Mouse (Mus musculus) intestine, postnatal 0 days (tissue): Measurements from ENCODE around the gene Zfp428. TPM values are rescaled to one million over a fixed set of nuclear protein-coding genes. Genes with fewer than 3 reads are reported as not detected.
A peak's percentile ranks its signal among the peaks of the same experiment; 100 is the strongest.

Source experiments
- ATAC-seq: fragments of 200-750 bp; cut with Nextera tagmentation; 2 replicates; pipeline ENCODE4 v1.8.0; 2017; ENCODE audit warnings: mild to moderate bottlenecking, moderate TSS enrichment, moderate library complexity
- H3K27ac ChIP-seq: fragments of 300-500 bp; sonication (generic); 2 replicates; pipeline ENCODE4 v1.5.1; 2014; ENCODE audit warnings: mild to moderate bottlenecking, low read depth, low read length, moderate library complexity
- H3K27me3 ChIP-seq: fragments of 300-500 bp; sonication (generic); replicated peaks from 2 replicates; pipeline ENCODE4 v1.6.1; 2014; ENCODE audit warnings: low read length, mixed read lengths; ENCODE audit not compliant: control insufficient read depth, insufficient read depth
- H3K36me3 ChIP-seq: fragments of 300-500 bp; sonication (generic); 2 replicates; pipeline ENCODE4 v1.6.1; 2014; ENCODE audit warnings: mild to moderate bottlenecking, moderate library complexity; ENCODE audit not compliant: control insufficient read depth, insufficient read depth
- H3K4me1 ChIP-seq: fragments of 300-500 bp; sonication (generic); replicated peaks from 2 replicates; pipeline ENCODE4 v1.6.1; 2014; ENCODE audit warnings: antibody characterized with exemption, low read length, mixed read lengths; ENCODE audit not compliant: control insufficient read depth, insufficient read depth
- H3K4me2 ChIP-seq: fragments of 300-500 bp; sonication (generic); replicated peaks from 2 replicates; pipeline ENCODE4 v1.6.1; 2014; ENCODE audit warnings: low read depth, mild to moderate bottlenecking, moderate library complexity
- H3K4me3 ChIP-seq: fragments of 300-500 bp; sonication (generic); 2 replicates; pipeline ENCODE4 v1.5.1; 2014; ENCODE audit warnings: low read depth, low read length
- H3K9ac ChIP-seq: fragments of 300-500 bp; sonication (generic); 2 replicates; pipeline ENCODE4 v1.6.1; 2014; ENCODE audit warnings: mild to moderate bottlenecking, low read depth, low read length
- H3K9me3 ChIP-seq: fragments of 300-500 bp; sonication (generic); 2 replicates; pipeline ENCODE4 v1.6.1; 2016; ENCODE audit warnings: mixed run types; ENCODE audit not compliant: control insufficient read depth
- CTCF ChIP-seq: sonication (generic); IDR thresholded peaks from 2 replicates; pipeline ENCODE4 v1.5.1; 2016; ENCODE audit warnings: low read depth, mild to moderate bottlenecking, control low read depth, antibody characterized with exemption, moderate library complexity
- WGBS: fragments of 180-500 bp; shearing (Covaris S2); extraction: QIAGEN DNeasy Blood & Tissue Kit; methylation state at CpG from one replicate; pipeline ENCODE4 v1.1.7; 2014; 5-methylcytosine and 5-hydroxymethylcytosine counted together
- polyA plus RNA-seq: library from polyadenylated mRNA; unstranded; fragments of >200 nt; fragmentation: Nextera tagmentation; extraction: Ambion mirVana; gene quantifications from 2 replicates; pipeline ENCODE4 v1.2.1, GENCODE M21; 2015

Zfp428 gene
- polyA plus RNA-seq, 1 experiment from 2014 or later, result 11.2 TPM

- no peak for TF ChIP-seq CTCF
- peak overlapping the region; percentile 77 for H3K9ac ChIP-seq
- H3K36me3 ChIP-seq, result no peaks in the 10 kb centered on the region; the same call in 1 of the 2 replicates
- peak overlapping the region; percentile 30 for H3K27ac ChIP-seq
- H3K27me3 ChIP-seq, result no peaks in the 10 kb centered on the region
- H3K4me3 ChIP-seq, result peak overlapping the region; percentile 92
- under 1% methylated on average over 57 of the region's 57 CpGs for WGBS
- peak; percentile 100 for ATAC-seq
- no peaks in the 10 kb centered on the region for H3K9me3 ChIP-seq
- peak overlapping the region; percentile 85 for H3K4me2 ChIP-seq
- H3K4me1 ChIP-seq, result 0 out of 2 replicates have a peak, but pooled peaks cover 3% of the 10 kb centered on the region
Measured at GRCm38 (mm10) chr7:24546634-24547389, 40.0 kb downstream of the Zfp428 start.

DNA sequence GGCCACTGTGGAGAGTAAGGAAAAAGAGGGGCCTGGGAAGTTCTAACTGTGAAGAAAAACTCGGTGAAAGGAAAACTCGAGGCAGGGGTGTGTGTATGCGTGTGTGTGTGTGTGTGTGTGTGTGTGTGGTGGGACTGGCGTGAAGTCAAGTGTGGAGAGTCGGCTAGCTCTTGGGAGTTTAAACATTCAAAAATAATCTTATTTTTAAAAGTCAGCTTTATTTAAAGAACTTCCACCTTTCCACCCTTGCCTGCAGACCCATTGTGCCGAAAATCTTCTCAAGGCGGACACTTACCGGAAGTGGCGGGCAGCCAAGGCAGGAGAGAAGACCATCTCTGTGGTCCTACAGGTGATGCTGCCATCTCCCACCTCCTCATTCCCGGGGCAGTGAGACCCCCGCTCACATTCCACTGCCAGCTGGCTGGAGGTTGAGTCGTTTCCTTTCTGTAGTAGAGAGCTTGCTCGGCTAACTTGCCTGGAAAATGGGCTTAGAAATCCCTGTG, 40.8 kb downstream of the Zfp428 start:
- peak overlapping the region; percentile 85 for H3K4me2 ChIP-seq
- peak overlapping the region; percentile 30; the same call in 1 of the 2 replicates for H3K27ac ChIP-seq
- no peaks in the 10 kb centered on the region for H3K9me3 ChIP-seq
- no peak for TF ChIP-seq CTCF
- H3K4me3 ChIP-seq, result peak overlapping the region; percentile 92
- peaks cover 7% of the 10 kb centered on the region; the same call in 1 of the 2 replicates for H3K36me3 ChIP-seq
- WGBS, result 19% methylated on average over 13 of the region's 13 CpGs
- ATAC-seq, result no peak
- 0 out of 2 replicates have a peak, but pooled peaks cover 3% of the 10 kb centered on the region for H3K4me1 ChIP-seq
- H3K9ac ChIP-seq, result peak overlapping the region; percentile 77
- no peaks in the 10 kb centered on the region for H3K27me3 ChIP-seq

GRCm38 (mm10) chr7:24551985-24552759, 45.4 kb downstream of the Zfp428 start:
- Histone ChIP-seq H3K9ac (no peak overlapping the region), H3K27ac (no peak overlapping the region; the same call in 1 of the 2 replicates)

DNA sequence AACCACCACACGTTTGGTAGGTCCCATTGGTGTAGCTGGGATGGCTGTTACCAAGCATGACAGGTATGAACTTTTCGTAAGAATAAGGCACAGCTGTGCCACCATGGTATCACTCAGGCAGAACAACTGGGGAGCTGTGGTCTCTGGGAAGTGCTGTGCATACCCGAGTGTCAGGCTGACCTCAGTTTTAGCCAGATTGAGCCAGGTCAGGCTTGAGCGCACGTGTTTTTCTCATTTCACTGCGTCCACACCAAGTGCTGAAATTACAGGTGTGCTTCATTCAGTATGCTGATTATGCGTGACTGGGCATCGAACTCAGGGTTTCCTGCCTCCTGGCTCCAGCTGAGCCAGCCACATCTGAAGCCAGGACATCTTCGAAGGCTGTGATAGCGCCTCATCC, 49.0 kb downstream of the Zfp428 start:
- Histone ChIP-seq H3K27me3 (no peaks in the 10 kb centered on the region), H3K9me3 (no peaks in the 10 kb centered on the region), H3K4me1 (no peaks in the 10 kb centered on the region), H3K9ac (no peak overlapping the region), H3K27ac (no peak overlapping the region), H3K4me2 (no peak overlapping the region), H3K4me3 (no peak overlapping the region), H3K36me3 (peaks cover 35% of the 10 kb centered on the region; the same call in 1 of the 2 replicates)
- no peak for TF ChIP-seq CTCF
- ATAC-seq, result no peak
- WGBS, result 93% methylated on average over 10 of the region's 10 CpGs

More at GRCm38 (mm10) chr7:24551985-24552759, 45.4 kb downstream of the Zfp428 start:
- Histone ChIP-seq H3K36me3 (peaks cover 20% of the 10 kb centered on the region; the same call in 1 of the 2 replicates), H3K27me3 (no peaks in the 10 kb centered on the region), H3K4me2 (no peak overlapping the region), H3K9me3 (no peaks in the 10 kb centered on the region), H3K4me3 (no peak overlapping the region), H3K4me1 (0 out of 2 replicates have a peak, but pooled peaks cover 3% of the 10 kb centered on the region)
- no peak for ATAC-seq
- 76% methylated on average over 12 of the region's 12 CpGs for WGBS
- TF ChIP-seq CTCF, result no peak

DNA sequence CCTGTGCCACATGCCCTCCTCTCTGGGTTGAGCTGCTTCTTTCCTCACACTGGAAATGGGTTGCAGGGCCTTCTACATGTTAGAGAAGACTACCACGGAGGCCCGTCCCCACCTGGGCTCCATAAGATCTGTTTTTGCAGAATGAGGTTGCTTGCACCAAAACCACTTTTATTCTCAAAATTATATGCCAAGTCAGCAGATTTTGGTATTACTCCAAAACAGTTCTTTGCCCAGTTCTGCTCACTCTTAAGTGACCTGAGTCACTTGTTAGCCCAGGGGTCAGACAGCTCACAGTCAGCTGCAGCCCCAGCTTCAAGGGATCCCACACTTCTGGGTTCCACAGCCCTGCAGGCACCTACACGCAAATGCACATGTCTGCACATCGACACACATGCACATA, 54.6 kb downstream of the Zfp428 start:
- Histone ChIP-seq H3K36me3 (peaks cover 50% of the 10 kb centered on the region), H3K27me3 (no peaks in the 10 kb centered on the region), H3K9ac (no peak overlapping the region), H3K27ac (no peak overlapping the region), H3K4me3 (no peak overlapping the region), H3K9me3 (no peaks in the 10 kb centered on the region), H3K4me1 (no peaks in the 10 kb centered on the region), H3K4me2 (no peak overlapping the region)
- 94% methylated on average over 4 of the region's 4 CpGs for WGBS
- no peak for TF ChIP-seq CTCF
- ATAC-seq, result no peak
